Mouse (Mus musculus): ENCODE results near the gene Sumo1.

Gene Sumo1

GRCm38 (mm10) chr1:59553708-59554107, 116.9 kb downstream of the Sumo1 start:
- DNase-seq (ENCODE audit: extremely low spot score, low spot score): no peak

- DNase-seq (ENCODE audit: extremely low spot score, low spot score): no peak
Observed at GRCm38 (mm10) chr1:59550996-59551395, 119.6 kb downstream of the Sumo1 start.

- no peak for DNase-seq (ENCODE audit: extremely low spot score, low spot score)
Observed at GRCm38 (mm10) chr1:59550227-59550626, 120.4 kb downstream of the Sumo1 start.

GRCm38 (mm10) chr1:59549036-59549675, 121.5 kb downstream of the Sumo1 start:
- DNase-seq (ENCODE audit: extremely low spot score, low spot score): no peak

GRCm38 (mm10) chr1:59548486-59548885, 122.1 kb downstream of the Sumo1 start:
- DNase-seq (ENCODE audit: extremely low spot score, low spot score): no peak

GRCm38 (mm10) chr1:59543911-59544310, 126.7 kb downstream of the Sumo1 start:
- no peak for DNase-seq (ENCODE audit: extremely low spot score, low spot score)

GRCm38 (mm10) chr1:59542231-59542630, 128.4 kb downstream of the Sumo1 start:
- DNase-seq (ENCODE audit: extremely low spot score, low spot score): no peak

GRCm38 (mm10) chr1:59541271-59542020, 129.2 kb downstream of the Sumo1 start:
- no peak for DNase-seq (ENCODE audit: extremely low spot score, low spot score)

- no peak for DNase-seq (ENCODE audit: extremely low spot score, low spot score)
Observed at GRCm38 (mm10) chr1:59540537-59541148, 130.0 kb downstream of the Sumo1 start.

GRCm38 (mm10) chr1:59538381-59538780, 132.3 kb downstream of the Sumo1 start:
- no peak for DNase-seq (ENCODE audit: extremely low spot score, low spot score)

Measured in neural tube, embryonic 10.5 days (tissue).